Mouse (Mus musculus) left cerebral cortex, postnatal 14 days (tissue): Measurements from ENCODE around the gene Ube2d2b. TPM values are rescaled to one million over a fixed set of nuclear protein-coding genes. Genes with fewer than 3 reads are reported as not detected.

Experiments
- DNase-seq, 2 experiments: peaks; one replicate each; pipeline ENCODE4 v3.0.0; 2021 to 2022; ENCODE audit warnings: low spot score in 2 of 2, mixed read lengths in 1 of 2
- intact Hi-C: fragments of 180-260 bp; cut with DNase I; formaldehyde crosslinking; loops from one replicate; pipeline ENCODE4 v1.15.1; 2025
- total RNA-seq, 2 experiments: library from RNA; stranded (reverse); gene quantifications; 2 replicates each; pipeline ENCODE4 v1.2.3; 2021

Ube2d2b gene
- total RNA-seq, 2 experiments from 2014 or later = not detected

DNA sequence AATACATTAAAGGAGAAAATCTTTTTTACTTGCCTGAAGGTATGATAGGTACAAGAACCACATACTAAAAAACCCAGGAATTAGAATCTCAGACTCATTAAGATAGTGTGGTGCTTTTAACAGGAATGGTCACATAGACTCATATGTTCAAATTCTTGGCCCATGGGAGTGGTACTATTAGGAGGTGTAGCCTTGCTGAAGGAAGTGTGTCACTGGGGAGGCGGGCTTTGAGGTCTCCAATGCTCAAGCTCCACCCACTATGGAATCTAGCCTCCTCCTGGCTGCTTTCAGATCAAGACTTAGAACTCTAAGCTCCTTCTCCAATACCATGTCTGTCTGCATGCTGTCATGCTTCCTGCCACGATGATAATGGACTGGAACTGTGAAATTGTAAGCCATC, 17.9 kb downstream of the Ube2d2b start:
- DNase-seq = no peak
- intact Hi-C loops = no loop called here

- no peak for DNase-seq
- intact Hi-C loops = no loop called here
Measured at GRCm38 (mm10) chr5:107848964-107849363, 19.1 kb downstream of the Ube2d2b start.

DNA sequence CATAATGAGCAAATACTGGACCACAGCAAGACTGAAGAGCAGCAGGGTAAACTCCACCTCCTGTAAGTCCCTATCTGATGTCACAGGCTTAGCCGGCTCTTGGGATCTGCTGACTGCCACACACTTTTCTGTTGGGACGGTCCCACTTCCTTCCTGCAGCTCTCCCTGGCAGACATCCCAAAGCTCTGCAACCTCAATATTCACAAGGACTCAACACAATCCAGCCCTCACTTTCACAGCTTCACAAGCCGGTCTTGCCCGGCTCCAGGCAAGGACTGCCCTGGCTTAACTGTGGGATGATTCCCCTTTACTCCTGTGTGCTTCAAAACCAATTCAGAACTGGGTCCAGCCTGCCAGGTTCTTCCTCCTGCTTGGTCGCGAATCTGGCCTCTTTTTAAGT, 23.9 kb downstream of the Ube2d2b start:
- intact Hi-C loops = no loop called here
- DNase-seq = peak in 1 of 2 experiments; percentile 19

DNA sequence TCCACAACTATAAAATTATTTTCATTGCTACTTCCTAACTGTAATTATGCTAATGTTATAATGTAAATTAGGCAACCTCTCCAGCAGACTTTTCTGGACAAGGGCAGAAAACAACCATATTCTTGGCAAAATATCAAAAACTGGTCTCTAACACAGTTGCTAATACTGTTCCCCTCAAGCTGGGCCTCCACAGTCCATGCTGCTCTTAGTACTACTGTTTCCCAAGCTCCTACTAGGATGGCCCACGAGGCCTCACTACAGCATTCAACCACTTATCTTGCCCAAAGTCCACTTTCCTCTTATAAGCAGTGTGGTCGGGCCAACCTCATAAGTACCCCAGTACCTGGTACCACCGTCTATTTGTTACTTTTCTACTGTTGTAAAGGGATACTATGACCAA, 24.7 kb downstream of the Ube2d2b start:
- intact Hi-C loops = no loop called here
- no peak for DNase-seq

DNA sequence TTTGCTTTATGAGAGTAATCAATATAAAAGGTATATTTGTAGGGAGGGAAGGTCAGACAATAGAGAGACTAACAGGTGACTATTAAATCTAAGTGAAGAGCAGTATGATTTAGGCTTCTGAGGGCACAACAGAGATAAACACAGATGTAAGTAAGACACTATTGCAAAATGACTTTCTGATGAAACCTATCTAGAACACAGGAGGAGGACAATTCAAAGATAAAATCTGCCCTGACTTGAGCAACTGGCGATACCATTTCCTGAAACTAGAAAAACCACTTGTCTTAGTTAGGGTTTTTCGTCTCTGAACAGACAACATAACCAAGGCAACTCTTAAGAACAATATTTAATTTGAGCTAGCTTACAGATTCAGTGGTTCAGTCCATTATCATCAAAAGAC, 25.6 kb downstream of the Ube2d2b start:
- intact Hi-C loops = no loop called here
- no peak for DNase-seq

- DNase-seq = no peak
- intact Hi-C loops = no loop called here
Measured at GRCm38 (mm10) chr5:107858963-107859362, 29.1 kb downstream of the Ube2d2b start.

GRCm38 (mm10) chr5:107863971-107864370, 34.1 kb downstream of the Ube2d2b start:
- no peak for DNase-seq
- intact Hi-C loops = no loop called here

GRCm38 (mm10) chr5:107866127-107867126, 36.5 kb downstream of the Ube2d2b start:
- no peak for DNase-seq

GRCm38 (mm10) chr5:107867970-107868904, 38.3 kb downstream of the Ube2d2b start:
- DNase-seq = peak in 1 of 2 experiments; percentile 40
- intact Hi-C loops = loop anchor here (5.0 kb wide), 1 partner anchor 34 kb away; the partner anchor contains the start of gene Rpl5

More at GRCm38 (mm10) chr5:107866127-107867126, 36.5 kb downstream of the Ube2d2b start:
- intact Hi-C loops = loop anchor here (5.0 kb wide), 1 partner anchor 36 kb away; the partner anchor contains the start of gene Rpl5

GRCm38 (mm10) chr5:107868905-107869424, 39.1 kb downstream of the Ube2d2b start:
- intact Hi-C loops = loop anchor here (5.0 kb wide), 1 partner anchor 33 kb away; the partner anchor contains the start of gene Rpl5
- peak; percentile 80 to 86 for DNase-seq

- intact Hi-C loops = loop anchor here (5.0 kb wide), 1 partner anchor 33 kb away; the partner anchor contains the start of gene Rpl5
- DNase-seq = no peak
Measured at GRCm38 (mm10) chr5:107869701-107870100, 39.8 kb downstream of the Ube2d2b start.

DNA sequence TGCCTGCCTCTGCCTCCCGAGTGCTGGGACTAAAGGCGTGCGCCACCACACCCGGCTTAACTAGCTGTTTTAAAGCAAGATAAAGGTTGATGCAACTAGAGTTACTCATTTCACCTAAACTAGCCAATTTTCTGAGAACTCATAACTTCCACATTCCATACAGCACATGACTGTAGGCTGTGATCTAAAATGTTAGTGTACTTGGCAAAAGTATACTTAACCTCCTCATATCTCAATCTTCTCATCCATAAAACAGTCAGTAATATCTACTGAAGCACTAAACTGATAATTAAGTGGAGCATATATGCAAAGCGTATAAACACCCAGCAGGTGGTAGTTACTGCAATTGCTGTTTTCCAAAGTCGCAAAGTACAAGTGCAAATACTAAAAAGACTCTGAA, 43.4 kb downstream of the Ube2d2b start:
- intact Hi-C loops = no loop called here
- no peak for DNase-seq

DNA sequence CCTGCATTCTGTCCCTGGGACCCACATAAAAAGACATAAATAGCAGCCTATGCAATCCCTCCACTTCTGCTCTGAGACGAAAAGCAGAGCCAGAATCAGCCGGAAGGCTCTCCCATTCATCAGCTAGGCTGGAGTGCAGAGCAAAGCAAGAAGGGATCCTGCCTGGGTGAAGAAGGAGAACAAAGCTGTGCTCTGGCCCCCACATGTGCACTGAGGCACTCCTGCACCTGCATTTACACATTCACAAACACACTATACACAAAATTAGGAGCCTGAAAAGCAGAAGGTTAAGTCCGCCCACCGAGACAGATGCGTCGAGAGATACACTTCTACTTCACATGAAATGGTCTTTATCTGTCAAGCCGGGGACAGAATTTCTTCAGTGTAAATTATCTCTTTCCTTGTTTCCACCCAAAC, 44.0 kb downstream of the Ube2d2b start:
- intact Hi-C loops = no loop called here
- peak in 1 of 2 experiments; percentile 31 for DNase-seq

DNA sequence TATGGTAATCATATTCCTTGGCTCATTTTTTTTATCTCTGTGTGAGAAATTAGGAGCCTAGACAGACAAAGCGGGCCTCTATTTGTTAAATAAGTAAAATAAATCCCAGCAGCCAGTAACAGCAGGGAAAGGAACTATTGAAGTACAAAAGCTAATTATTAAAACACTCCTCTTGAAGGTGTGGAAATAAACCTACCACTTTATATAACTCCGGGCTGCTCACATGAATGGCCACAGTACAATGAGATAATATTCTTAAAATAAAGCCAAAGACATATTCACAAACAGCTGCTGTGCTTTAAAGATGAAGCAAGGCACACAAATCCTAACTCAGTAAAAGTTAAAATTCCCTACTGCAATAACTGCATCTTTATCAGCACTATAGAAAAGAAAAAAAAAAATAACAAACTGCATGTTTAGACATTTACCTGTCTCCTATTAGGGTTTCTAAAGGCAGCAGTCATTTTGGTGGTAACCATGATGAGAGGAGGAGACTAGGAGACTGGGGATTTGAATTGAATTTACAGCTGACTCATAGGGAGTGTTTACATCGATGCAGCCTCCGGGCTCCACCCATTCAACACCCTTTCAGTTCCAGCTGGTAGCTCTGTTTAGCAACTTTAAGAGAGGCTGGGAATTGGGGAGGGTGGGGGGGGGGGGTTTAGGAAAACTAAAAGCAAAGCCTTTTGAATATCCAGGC, 44.8 kb downstream of the Ube2d2b start, which contains the start of gene Evi5:
Gene Evi5, minus strand, starts transcription at position 547 of the 700 bp plus-strand sequence.
- intact Hi-C loops = no loop called here
- peak in 1 of 2 experiments; percentile 32 for DNase-seq

- no peak for DNase-seq
- intact Hi-C loops = no loop called here
Measured at GRCm38 (mm10) chr5:107875261-107875611, 45.3 kb downstream of the Ube2d2b start.

- DNase-seq = no peak
- intact Hi-C loops = no loop called here
Measured at GRCm38 (mm10) chr5:107877053-107877452, 47.2 kb downstream of the Ube2d2b start.

DNA sequence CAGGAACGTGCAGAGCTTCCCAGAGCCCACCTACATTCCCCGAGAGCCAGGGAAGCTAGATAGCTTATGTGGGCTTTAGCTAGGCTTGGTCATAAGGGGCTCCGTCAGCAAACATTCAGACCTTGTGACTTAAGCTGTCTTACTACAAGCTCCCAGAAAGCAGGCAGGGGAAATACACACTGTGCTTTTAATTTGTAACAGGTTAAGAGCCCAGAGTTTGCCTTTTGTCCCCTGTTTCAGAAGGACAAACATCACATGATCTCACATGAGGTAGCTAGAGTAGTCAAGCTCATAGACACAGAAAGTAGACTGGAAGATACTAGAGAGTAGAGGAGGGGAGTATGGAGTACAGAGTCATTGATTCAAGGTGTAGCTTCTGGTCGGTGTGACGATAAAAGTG, 50.8 kb downstream of the Ube2d2b start:
- intact Hi-C loops = no loop called here
- no peak for DNase-seq
